Mouse (Mus musculus): ENCODE measurements around the gene Gm42742. TPM values are rescaled to one million over a fixed set of nuclear protein-coding genes. Genes with fewer than 3 reads are reported as not detected.

Gm42742 gene
- polyA plus RNA-seq (2015; fragmentation: Nextera tagmentation; extraction: Ambion mirVana), result 36.5 and 56.8 TPM in 2 replicates

GRCm38 (mm10) chr7:127020901-127021562 is at the start of gene Gm42742, which contains the start of gene Prrt2:
Gm42742 (minus strand) TSS chr7:127021097.
Prrt2 (minus strand) TSS chr7:127021211.

DNA sequence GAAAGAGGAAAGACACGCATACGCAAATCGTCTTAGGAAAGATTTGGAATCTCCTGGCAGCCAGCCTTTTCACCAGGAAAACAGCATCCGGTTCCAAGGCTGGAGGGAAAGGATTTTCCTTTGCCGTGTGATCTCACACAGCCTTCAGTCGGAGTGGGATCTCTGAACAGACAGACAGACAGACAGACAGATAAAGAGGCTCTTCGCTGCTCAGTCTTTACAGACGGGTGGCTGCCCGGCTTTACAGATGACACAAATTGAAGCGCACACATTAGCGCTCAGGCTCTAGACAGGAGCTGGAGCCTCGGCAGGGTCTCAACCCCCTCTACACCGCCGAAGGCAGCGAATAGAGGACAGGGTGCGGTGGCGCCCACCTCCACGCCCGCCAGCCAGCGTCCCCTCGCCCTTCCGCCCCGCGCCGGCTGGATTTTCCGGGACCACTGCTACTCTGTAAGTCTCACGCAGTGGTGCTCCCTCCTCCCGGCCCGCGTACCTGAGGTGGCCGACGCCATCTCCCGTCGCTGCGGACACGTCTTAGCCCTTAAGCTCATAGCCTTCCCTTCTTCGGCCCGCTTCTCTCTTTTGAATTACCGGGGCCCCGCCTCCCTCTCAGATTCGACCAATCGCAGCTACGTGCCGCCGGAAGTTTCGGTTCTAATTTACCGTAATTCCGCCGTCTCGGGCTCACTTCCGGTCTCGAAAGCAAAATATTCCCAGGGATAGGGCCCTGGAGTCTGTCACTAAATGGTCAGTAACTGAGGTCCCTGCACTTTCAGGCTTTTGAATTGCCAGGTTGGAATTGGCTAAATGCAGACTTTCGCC is 21.2 kb upstream of the Gm42742 start, which contains the start of gene Kif22:
Gene Kif22 (minus strand): TSS at position 621 of the 822 bp plus-strand sequence.

GRCm38 (mm10) chr7:127026984-127027726 is 6.3 kb upstream of the Gm42742 start, which contains the start of gene Maz:
Maz (minus strand) TSS chr7:127027037.

DNA sequence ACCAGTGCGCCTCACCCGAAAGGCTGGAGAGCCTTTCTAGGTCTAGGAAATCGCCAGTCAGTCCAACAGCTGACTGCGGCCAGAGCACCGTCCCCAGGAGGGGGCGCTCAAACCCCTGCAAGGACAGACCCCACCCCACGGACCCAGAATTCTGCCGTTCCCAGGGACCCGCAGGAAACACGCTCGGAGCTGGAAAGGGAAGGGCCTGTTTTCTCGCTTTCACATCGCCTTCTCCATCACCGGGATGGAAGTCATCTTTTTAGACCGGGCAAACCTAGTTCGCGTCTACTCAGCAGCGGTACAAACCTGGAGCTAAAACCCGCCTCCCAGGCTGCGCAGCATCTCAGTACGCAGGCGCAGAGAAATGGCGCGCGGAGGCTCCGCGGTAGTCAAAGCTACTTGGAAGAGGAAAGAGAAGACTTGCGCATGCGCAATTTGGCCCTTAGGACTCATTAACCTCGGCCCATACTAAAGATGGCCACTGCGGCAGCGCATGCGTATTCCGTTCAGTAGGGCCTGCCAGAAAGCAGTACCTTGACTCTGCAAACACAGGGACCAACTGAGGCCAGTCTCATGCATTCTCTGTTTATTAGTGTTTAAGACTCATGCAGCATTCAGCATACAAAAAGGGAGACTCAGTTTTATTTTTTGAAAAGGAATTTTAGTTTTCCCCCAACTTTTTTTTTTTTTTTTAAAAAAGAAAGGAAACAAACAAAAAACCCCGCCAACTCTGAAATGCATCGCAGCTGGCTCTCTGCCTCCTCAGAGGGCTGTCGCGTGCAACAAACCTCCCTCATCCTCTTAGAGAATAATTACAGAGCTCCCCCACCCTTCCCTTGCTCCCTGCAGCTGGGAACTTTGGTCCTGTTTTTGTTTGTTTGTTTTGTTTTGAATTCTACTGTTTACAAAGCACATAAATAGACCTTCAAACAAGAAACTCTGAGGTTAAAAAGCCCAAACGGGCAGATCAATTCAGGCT is 3.6 kb downstream of the Gm42742 start, which contains the start of gene Pagr1a:
Gene Pagr1a (minus strand): TSS at position 382 of the 979 bp plus-strand sequence.

GRCm38 (mm10) chr7:127016481-127016485 is 4.6 kb downstream of the Gm42742 start, which contains the start of gene Pagr1b:
Pagr1b (minus strand) TSS chr7:127016484.

DNA sequence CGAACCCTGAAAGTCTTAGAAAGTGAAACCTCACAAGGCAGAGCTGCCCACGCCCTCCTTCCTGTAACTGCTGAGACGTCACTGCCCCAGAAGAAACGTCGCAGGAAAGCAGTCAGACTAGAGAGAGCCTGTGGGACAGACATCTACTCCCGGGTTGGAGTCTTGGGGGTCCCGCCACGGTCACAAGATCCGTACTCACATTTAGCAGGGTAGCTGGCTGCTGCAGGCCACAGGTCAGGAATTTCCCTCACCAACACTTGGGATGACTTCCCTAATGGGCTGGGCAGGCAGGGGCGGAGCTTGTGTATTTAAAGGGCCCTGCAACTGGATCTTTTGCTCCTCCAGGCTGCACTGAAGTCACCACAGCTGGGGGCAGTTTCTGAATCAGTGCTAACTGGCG is 6.6 kb downstream of the Gm42742 start, which contains the start of gene Mvp:
Gene Mvp (minus strand): TSS at position 302 of the 400 bp plus-strand sequence.

GRCm38 (mm10) chr7:126975950-126976866 is 44.7 kb downstream of the Gm42742 start, which contains the start of gene Cdiptos:
Cdiptos (minus strand) TSS chr7:126976098.

DNA sequence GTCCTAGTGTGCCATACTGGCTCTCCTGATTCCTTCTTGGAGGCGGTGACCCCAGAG is 45.2 kb downstream of the Gm42742 start, which contains the start of gene Cdipt:
Gene Cdipt (plus strand): TSS at position 22 of the 57 bp plus-strand sequence.

Small RNA genes within 50 kb of the gene (microRNA-seq; reads per million reads assigned to microRNA genes)
- gene Gm44343, result not detected

Other genes with a start within 250 kb of the Gm42742 start
- gene Ypel3, start 244.1 kb downstream of the Gm42742 start, polyA plus RNA-seq (2015; fragmentation: Nextera tagmentation; extraction: Ambion mirVana), result 255 and 259 TPM in 2 replicates
- 0.31 and 0.47 TPM in 2 replicates for gene Tbx6, start 239.6 kb downstream of the Gm42742 start, polyA plus RNA-seq (2015; fragmentation: Nextera tagmentation; extraction: Ambion mirVana)
- 129 and 149 TPM in 2 replicates for gene Ppp4c, start 228.6 kb downstream of the Gm42742 start, polyA plus RNA-seq (2015; fragmentation: Nextera tagmentation; extraction: Ambion mirVana)
- gene Fam57b, start 223.4 kb downstream of the Gm42742 start, polyA plus RNA-seq (2015; fragmentation: Nextera tagmentation; extraction: Ambion mirVana), result 43.9 and 56.4 TPM in 2 replicates
- gene 4930451I11Rik, start 189.5 kb downstream of the Gm42742 start, polyA plus RNA-seq (2015; fragmentation: Nextera tagmentation; extraction: Ambion mirVana), result 0.65 TPM in 1 of 2 replicates, not detected in the other
- gene Doc2a, start 173.7 kb downstream of the Gm42742 start, polyA plus RNA-seq (2015; fragmentation: Nextera tagmentation; extraction: Ambion mirVana), result 60.9 and 64.7 TPM in 2 replicates
- 17.0 and 23.3 TPM in 2 replicates for gene Hirip3, start 159.1 kb downstream of the Gm42742 start, polyA plus RNA-seq (2015; fragmentation: Nextera tagmentation; extraction: Ambion mirVana)
- gene Ino80e, start 158.7 kb downstream of the Gm42742 start, polyA plus RNA-seq (2015; fragmentation: Nextera tagmentation; extraction: Ambion mirVana), result 78.5 and 82.2 TPM in 2 replicates
- gene Taok2, start 136.4 kb downstream of the Gm42742 start, polyA plus RNA-seq (2015; fragmentation: Nextera tagmentation; extraction: Ambion mirVana), result 39.4 and 47.0 TPM in 2 replicates
- 40.7 and 41.1 TPM in 2 replicates for gene Tmem219, start 98.2 kb downstream of the Gm42742 start, polyA plus RNA-seq (2015; fragmentation: Nextera tagmentation; extraction: Ambion mirVana)
- gene Kctd13, start 92.2 kb downstream of the Gm42742 start, polyA plus RNA-seq (2015; fragmentation: Nextera tagmentation; extraction: Ambion mirVana), result 129 and 134 TPM in 2 replicates
- 13.0 and 20.5 TPM in 2 replicates for gene Asphd1, start 71.5 kb downstream of the Gm42742 start, polyA plus RNA-seq (2015; fragmentation: Nextera tagmentation; extraction: Ambion mirVana)
- gene Sez6l2, start 70.5 kb downstream of the Gm42742 start, polyA plus RNA-seq (2015; fragmentation: Nextera tagmentation; extraction: Ambion mirVana), result 80.0 and 106 TPM in 2 replicates
- 137 and 157 TPM in 2 replicates for gene Cdipt, start 45.2 kb downstream of the Gm42742 start, polyA plus RNA-seq (2015; fragmentation: Nextera tagmentation; extraction: Ambion mirVana)
- gene Cdiptos, start 45.0 kb downstream of the Gm42742 start, polyA plus RNA-seq (2015; fragmentation: Nextera tagmentation; extraction: Ambion mirVana), result 0.50 and 1.1 TPM in 2 replicates
- gene Mvp, start 6.5 kb downstream of the Gm42742 start, polyA plus RNA-seq (2015; fragmentation: Nextera tagmentation; extraction: Ambion mirVana), result 4.9 and 5.9 TPM in 2 replicates
- gene Pagr1b, start 4.6 kb downstream of the Gm42742 start, polyA plus RNA-seq (2015; fragmentation: Nextera tagmentation; extraction: Ambion mirVana), result 0.70 TPM in 1 of 2 replicates, not detected in the other
- 23.1 and 63.2 TPM in 2 replicates for gene Pagr1a, start 3.7 kb downstream of the Gm42742 start, polyA plus RNA-seq (2015; fragmentation: Nextera tagmentation; extraction: Ambion mirVana)
- gene Prrt2, start 114 bp upstream of the Gm42742 start, polyA plus RNA-seq (2015; fragmentation: Nextera tagmentation; extraction: Ambion mirVana), result 128 and 150 TPM in 2 replicates
- 88.1 and 104 TPM in 2 replicates for gene Maz, start 5.9 kb upstream of the Gm42742 start, polyA plus RNA-seq (2015; fragmentation: Nextera tagmentation; extraction: Ambion mirVana)
- 13.7 and 20.7 TPM in 2 replicates for gene Kif22, start 21.4 kb upstream of the Gm42742 start, polyA plus RNA-seq (2015; fragmentation: Nextera tagmentation; extraction: Ambion mirVana)
- not detected in 2 replicates for gene Zg16, start 66.2 kb upstream of the Gm42742 start, polyA plus RNA-seq (2015; fragmentation: Nextera tagmentation; extraction: Ambion mirVana)
- gene AI467606, start 70.3 kb upstream of the Gm42742 start, polyA plus RNA-seq (2015; fragmentation: Nextera tagmentation; extraction: Ambion mirVana), result 1.6 and 2.1 TPM in 2 replicates
- 1.3 and 1.4 TPM in 2 replicates for gene Qprt, start 101.1 kb upstream of the Gm42742 start, polyA plus RNA-seq (2015; fragmentation: Nextera tagmentation; extraction: Ambion mirVana)
- not detected in 2 replicates for gene Spn, start 116.7 kb upstream of the Gm42742 start, polyA plus RNA-seq (2015; fragmentation: Nextera tagmentation; extraction: Ambion mirVana)
- 45.4 and 48.6 TPM in 2 replicates for gene Cd2bp2, start 175.0 kb upstream of the Gm42742 start, polyA plus RNA-seq (2015; fragmentation: Nextera tagmentation; extraction: Ambion mirVana)
- 37.0 and 44.0 TPM in 2 replicates for gene Tbc1d10b, start 187.4 kb upstream of the Gm42742 start, polyA plus RNA-seq (2015; fragmentation: Nextera tagmentation; extraction: Ambion mirVana)
- gene Mylpf, start 187.8 kb upstream of the Gm42742 start, polyA plus RNA-seq (2015; fragmentation: Nextera tagmentation; extraction: Ambion mirVana), result 8.3 and 11.1 TPM in 2 replicates
- gene Zfp553, start 212.0 kb upstream of the Gm42742 start, polyA plus RNA-seq (2015; fragmentation: Nextera tagmentation; extraction: Ambion mirVana), result 28.1 and 31.9 TPM in 2 replicates
- gene Sept1, start 212.0 kb upstream of the Gm42742 start, polyA plus RNA-seq (2015; fragmentation: Nextera tagmentation; extraction: Ambion mirVana), result 9.6 and 10.1 TPM in 2 replicates
- 95.4 and 103 TPM in 2 replicates for gene Zfp771, start 223.2 kb upstream of the Gm42742 start, polyA plus RNA-seq (2015; fragmentation: Nextera tagmentation; extraction: Ambion mirVana)
- 95.6 and 108 TPM in 2 replicates for gene Dctpp1, start 239.6 kb upstream of the Gm42742 start, polyA plus RNA-seq (2015; fragmentation: Nextera tagmentation; extraction: Ambion mirVana)